Mouse (Mus musculus) midbrain, postnatal 0 days (tissue): ENCODE results near the gene Pidd1. TPM values are rescaled to one million over a fixed set of nuclear protein-coding genes. Genes with fewer than 3 reads are reported as not detected.
A peak's percentile ranks its signal among the peaks of the same experiment; 100 is the strongest.

ENCODE experiments used
- ATAC-seq: fragments of 200-750 bp; cut with Nextera tagmentation; 2 replicates; pipeline ENCODE4 v1.8.0; 2017; ENCODE audit warnings: moderate number of reproducible peaks, mild to moderate bottlenecking, moderate TSS enrichment, moderate library complexity; ENCODE audit not compliant: low FRiP score
- DNase-seq: peaks from one replicate; pipeline ENCODE4 v3.0.0-alpha.2; 2015; ENCODE audit warnings: low spot score
- H3K27ac ChIP-seq: fragments of 300-500 bp; sonication (generic); 2 replicates; pipeline ENCODE4 v1.5.1; 2014; ENCODE audit warnings: low read depth, mild to moderate bottlenecking, low read length, mixed read lengths
- H3K27me3 ChIP-seq: fragments of 300-500 bp; sonication (generic); 2 replicates; pipeline ENCODE4 v1.6.1; 2014; ENCODE audit warnings: low read length, control low read depth, mixed read lengths; ENCODE audit not compliant: insufficient read depth
- H3K36me3 ChIP-seq: fragments of 300-500 bp; sonication (generic); 2 replicates; pipeline ENCODE4 v1.6.1; 2014; ENCODE audit warnings: low read length, control low read depth, mixed read lengths; ENCODE audit not compliant: insufficient read depth
- H3K4me1 ChIP-seq: fragments of 300-500 bp; sonication (generic); 2 replicates; pipeline ENCODE4 v1.6.1; 2014; ENCODE audit warnings: mild to moderate bottlenecking, control low read depth, antibody characterized with exemption, low read length, mixed read lengths; ENCODE audit not compliant: insufficient read depth
- H3K4me2 ChIP-seq: fragments of 300-500 bp; sonication (generic); 2 replicates; pipeline ENCODE4 v1.6.1; 2014; ENCODE audit warnings: low read depth, mild to moderate bottlenecking, low read length, mixed read lengths; ENCODE audit not compliant: poor library complexity, severe bottlenecking
- H3K4me3 ChIP-seq: fragments of 300-500 bp; sonication (generic); 2 replicates; pipeline ENCODE4 v1.5.1; 2014; ENCODE audit warnings: low read depth, mild to moderate bottlenecking, low read length, moderate library complexity
- H3K9ac ChIP-seq: fragments of 300-500 bp; sonication (generic); replicated peaks from 2 replicates; pipeline ENCODE4 v1.6.1; 2014; ENCODE audit warnings: mild to moderate bottlenecking, low read length, moderate library complexity, mixed read lengths; ENCODE audit not compliant: poor library complexity, severe bottlenecking
- H3K9me3 ChIP-seq: fragments of 300-500 bp; sonication (generic); 2 replicates; pipeline ENCODE4 v1.6.1; 2016; ENCODE audit warnings: low read length, control low read depth
- CTCF ChIP-seq: IDR thresholded peaks from 2 replicates; pipeline ENCODE4 v1.5.1; 2016; ENCODE audit warnings: antibody characterized with exemption, mild to moderate bottlenecking
- WGBS: fragments of 180-500 bp; shearing (Covaris S2); extraction: QIAGEN DNeasy Blood & Tissue Kit; methylation state at CpG from one replicate; pipeline ENCODE4 v1.1.7; 2014; 5-methylcytosine and 5-hydroxymethylcytosine counted together
- polyA plus RNA-seq: library from polyadenylated mRNA; unstranded; fragments of >200 nt; fragmentation: Nextera tagmentation; extraction: Ambion mirVana; gene quantifications from 2 replicates; pipeline ENCODE4 v1.2.1, GENCODE M21; 2015
- total RNA-seq: library from RNA; depleted of rRNA; stranded (reverse); fragments of >200 nt; gene quantifications from 2 replicates; pipeline ENCODE4 v1.2.3, GENCODE M21; 2014

Pidd1 gene
- total and polyA plus RNA-seq, 2 experiments from 2014 or later: 1.3 to 1.6 TPM

GRCm38 (mm10) chr7:141423811-141424210, 20.0 kb downstream of the Pidd1 start:
- H3K4me3 ChIP-seq: no peak overlapping the region
- DNase-seq (no peak), ATAC-seq (no peak)
- H3K4me1 ChIP-seq: peaks cover 7% of the 10 kb centered on the region
- TF ChIP-seq CTCF: no peak
- no peak overlapping the region for H3K4me2 ChIP-seq
- H3K27ac ChIP-seq: no peak overlapping the region
- 75% methylated on average over 4 of the region's 4 CpGs for WGBS
- H3K36me3 ChIP-seq: peaks cover 14% of the 10 kb centered on the region
- no peaks in the 10 kb centered on the region for H3K9me3 ChIP-seq
- no peak overlapping the region for H3K9ac ChIP-seq
- H3K27me3 ChIP-seq: no peaks in the 10 kb centered on the region

DNA sequence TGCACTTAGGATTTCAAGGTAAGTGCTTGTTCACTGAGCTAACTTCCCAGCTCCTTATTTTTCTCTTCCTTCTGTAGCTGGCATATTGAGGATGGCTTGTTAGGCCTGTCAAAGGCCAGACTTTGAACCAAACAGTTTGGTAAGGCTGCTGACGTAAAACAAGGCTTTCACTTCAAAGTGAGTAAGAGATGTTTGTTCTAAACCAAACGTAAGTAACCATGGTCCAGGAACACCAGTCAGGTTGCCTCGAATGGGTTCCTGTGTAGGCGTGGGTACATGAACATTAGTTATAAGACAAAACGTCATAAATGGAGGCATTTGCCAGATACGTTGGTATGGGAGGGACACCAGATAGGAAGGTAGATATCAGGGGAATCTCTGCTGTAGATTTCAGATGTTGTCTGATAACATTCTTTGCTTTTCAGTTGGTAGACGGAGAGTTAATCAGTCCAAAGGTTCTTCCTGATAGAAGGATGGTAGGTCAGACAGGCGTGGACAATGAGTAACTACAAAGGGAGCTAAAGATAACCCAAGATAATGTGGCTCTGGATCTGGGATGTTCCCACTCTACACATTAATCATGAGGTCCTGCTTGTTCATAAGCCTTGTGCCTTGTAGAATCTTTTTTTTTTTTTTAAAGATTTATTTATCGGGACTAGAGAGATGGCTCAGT, 23.7 kb downstream of the Pidd1 start:
- Histone ChIP-seq H3K9ac (no peak overlapping the region), H3K27me3 (no peaks in the 10 kb centered on the region), H3K4me1 (no peaks in the 10 kb centered on the region), H3K4me3 (no peak overlapping the region), H3K36me3 (no peaks in the 10 kb centered on the region), H3K4me2 (no peak overlapping the region), H3K27ac (no peak overlapping the region), H3K9me3 (no peaks in the 10 kb centered on the region)
- no peak for TF ChIP-seq CTCF
- 84% methylated on average over 9 of the region's 9 CpGs for WGBS
- DNase-seq (no peak), ATAC-seq (no peak)

GRCm38 (mm10) chr7:141418970-141419369, 24.9 kb downstream of the Pidd1 start:
- Histone ChIP-seq H3K4me2 (no peak overlapping the region), H3K36me3 (no peaks in the 10 kb centered on the region), H3K27me3 (no peaks in the 10 kb centered on the region), H3K9ac (no peak overlapping the region), H3K9me3 (no peaks in the 10 kb centered on the region), H3K27ac (no peak overlapping the region), H3K4me1 (no peaks in the 10 kb centered on the region), H3K4me3 (no peak overlapping the region)
- DNase-seq (no peak), ATAC-seq (no peak)
- TF ChIP-seq CTCF: no peak
- WGBS: 74% methylated on average over 7 of the region's 7 CpGs

DNA sequence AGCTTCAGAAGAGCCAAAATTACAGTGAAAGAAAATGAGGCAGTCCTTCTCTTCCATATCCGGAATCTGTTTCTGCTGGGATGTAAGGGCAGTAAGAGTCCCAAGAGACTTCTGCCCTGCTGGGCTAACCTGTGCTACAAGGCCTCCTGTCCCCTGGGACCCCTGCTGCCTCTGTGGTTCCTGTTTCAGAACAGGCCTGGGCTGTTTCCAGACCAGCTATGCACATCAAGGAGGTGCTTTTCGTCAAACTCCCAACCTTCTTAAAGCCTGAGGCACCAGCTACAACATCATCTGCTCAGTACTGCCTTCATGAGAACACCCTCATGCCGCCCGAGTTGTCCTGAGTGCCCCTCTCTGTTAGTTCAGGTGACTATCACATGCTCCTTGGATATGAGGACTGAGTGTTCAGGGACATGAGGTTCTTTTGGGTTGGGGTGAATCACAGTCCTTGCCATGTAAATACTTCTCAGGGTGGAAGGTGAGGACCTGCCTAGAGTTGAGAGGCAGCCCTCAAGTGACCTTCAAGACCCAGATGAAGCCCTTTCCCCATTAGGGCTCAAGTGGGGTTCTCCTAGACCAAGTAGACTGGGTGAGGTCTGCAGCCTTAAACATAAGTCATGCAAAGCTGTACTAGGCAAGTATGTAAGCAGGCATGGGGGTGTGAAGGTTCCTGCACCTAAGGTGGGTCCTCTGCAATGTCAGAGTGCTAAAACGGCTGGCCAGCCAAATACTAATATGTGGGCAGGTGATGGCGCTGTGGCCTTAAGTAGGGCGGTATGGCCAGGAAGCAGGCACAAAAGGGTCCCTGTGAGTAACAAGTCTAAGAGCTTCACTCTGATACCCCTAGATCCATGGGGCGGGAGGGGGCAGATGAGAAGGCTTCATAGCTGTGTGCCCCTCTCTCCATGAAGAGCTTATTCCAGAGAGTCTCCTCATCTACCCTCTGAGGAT, 25.8 kb downstream of the Pidd1 start:
- ATAC-seq: no peak
- Histone ChIP-seq H3K27ac (no peak overlapping the region), H3K4me2 (no peak overlapping the region), H3K4me1 (no peaks in the 10 kb centered on the region), H3K36me3 (no peaks in the 10 kb centered on the region), H3K27me3 (no peaks in the 10 kb centered on the region), H3K9me3 (no peaks in the 10 kb centered on the region), H3K4me3 (no peak overlapping the region), H3K9ac (no peak overlapping the region)
- TF ChIP-seq CTCF: 0 out of 2 replicates have a peak, but pooled peaks have one; percentile 9
- 74% methylated on average over 8 of the region's 8 CpGs for WGBS
- no peak for DNase-seq

DNA sequence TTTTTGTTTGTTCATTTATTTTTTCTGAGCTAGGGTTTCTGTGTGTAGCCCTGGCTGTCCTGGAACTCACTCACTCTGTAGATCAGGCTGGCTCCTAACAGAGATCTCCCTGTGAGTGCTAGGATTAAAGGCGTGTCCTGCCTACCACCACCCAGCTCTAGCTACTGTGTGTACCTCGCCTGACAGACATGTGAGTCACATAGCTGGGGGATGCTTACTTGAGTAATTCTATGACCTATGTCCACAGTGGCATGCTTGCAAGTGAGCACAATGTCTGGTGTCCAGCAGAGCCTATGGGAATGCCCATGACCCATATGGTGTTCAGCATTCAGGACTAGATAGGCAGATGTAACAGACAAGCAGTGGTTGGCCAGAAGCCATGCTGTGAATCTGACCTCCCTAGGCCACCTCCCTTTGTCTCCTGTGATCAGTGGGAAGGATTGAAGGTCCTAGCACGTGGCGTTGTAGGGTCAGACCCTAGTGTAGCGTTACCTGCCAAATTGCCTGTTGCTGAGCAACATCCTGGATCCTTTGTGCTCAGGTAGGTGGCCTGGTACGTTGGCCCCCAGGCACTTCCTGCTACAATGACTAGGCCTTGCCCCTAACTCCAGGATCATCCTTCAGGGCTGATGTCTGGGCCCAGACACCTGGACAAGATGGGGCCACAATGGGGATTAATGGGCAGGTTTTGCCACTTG, 27.5 kb downstream of the Pidd1 start:
- Histone ChIP-seq H3K4me2 (no peak overlapping the region), H3K9me3 (no peaks in the 10 kb centered on the region), H3K36me3 (0 out of 2 replicates have a peak, but pooled peaks cover under 1% of the 10 kb centered on the region), H3K4me3 (no peak overlapping the region), H3K9ac (no peak overlapping the region), H3K27me3 (no peaks in the 10 kb centered on the region), H3K27ac (no peak overlapping the region), H3K4me1 (no peaks in the 10 kb centered on the region)
- DNase-seq (no peak), ATAC-seq (no peak)
- TF ChIP-seq CTCF: no peak
- 77% methylated on average over 6 of the region's 6 CpGs for WGBS
